Mouse (Mus musculus) C2C12 (cell line): Measurements from ENCODE around the gene Syne3.

Experiments
- CEBPB ChIP-seq: IDR thresholded peaks from one replicate; pipeline ENCODE4 v1.6.1; 2011; ENCODE audit warnings: low read depth, mild to moderate bottlenecking, control low read depth, moderate library complexity
- CTCF ChIP-seq: IDR thresholded peaks from one replicate; pipeline ENCODE4 v1.5.1; 2011; ENCODE audit not compliant: control insufficient read depth, insufficient read depth, insufficient read length

DNA sequence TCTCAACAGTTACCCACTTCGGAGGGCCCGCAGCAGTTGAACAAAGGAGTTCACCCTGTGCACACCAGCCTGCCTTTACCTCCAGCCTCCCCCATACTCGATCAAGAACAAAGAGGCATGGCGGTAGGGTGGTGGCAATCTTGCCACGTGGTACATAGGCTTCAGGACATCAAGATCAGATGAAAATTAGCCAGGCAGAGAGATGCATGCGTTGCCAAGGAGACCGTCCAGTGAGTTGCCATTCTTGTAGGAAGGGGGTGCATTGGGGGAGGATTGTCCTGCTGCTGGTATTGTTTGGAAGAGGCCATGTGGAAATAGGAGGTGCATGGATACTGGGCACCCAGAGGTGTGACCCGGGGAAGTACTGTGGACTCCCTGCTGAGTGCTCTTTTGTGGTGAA, 87.0 kb downstream of the Syne3 start:
- TF ChIP-seq CTCF (no peak), CEBPB (no peak)
